Comparison of ENCODE assay signal across 8 mouse cellular contexts in genomic region chr13:85287876-85288573, GRCm38 (mm10). TPM values are rescaled to one million over a fixed set of nuclear protein-coding genes. Genes with fewer than 3 reads are reported as not detected.
DNase-seq lines count a peak whose midpoint lies in the region; ATAC-seq and TF ChIP-seq lines count a peak whose summit lies in the region.

No protein-coding gene starts in this region.

- TF ChIP-seq POLR2A in spleen, adult 2 months (IDR thresholded peaks at IDR 0.05; ENCODE audit: low read depth, low read length) = no peak

- H3K27me3 ChIP-seq in spleen, adult 2 months (ENCODE audit: control insufficient read depth, insufficient read depth, low read length) = no peaks in the 10 kb centered on the region
- no peaks in the 10 kb centered on the region for H3K27me3 ChIP-seq in forebrain, embryonic 14.5 days (replicated peaks; ENCODE audit: control insufficient read depth, insufficient read depth, low read length)
- no peaks in the 10 kb centered on the region for H3K27me3 ChIP-seq in liver, postnatal 0 days (ENCODE audit: insufficient read depth, low read length)
- H3K27me3 ChIP-seq in neural tube, embryonic 13.5 days = no peaks in the 10 kb centered on the region

- no peaks in the 10 kb centered on the region for H3K9me3 ChIP-seq in forebrain, embryonic 14.5 days (replicated peaks; ENCODE audit: control insufficient read depth, low read length)
- H3K9me3 ChIP-seq in liver, postnatal 0 days (ENCODE audit: low read length) = no peaks in the 10 kb centered on the region
- no peaks in the 10 kb centered on the region for H3K9me3 ChIP-seq in neural tube, embryonic 13.5 days

- no peak for TF ChIP-seq CTCF in spleen, adult 2 months (IDR thresholded peaks at IDR 0.05; ENCODE audit: extremely low read depth, insufficient read depth, insufficient read length, insufficient replicate concordance)
- no peak for TF ChIP-seq CTCF in liver, postnatal 0 days (IDR thresholded peaks at IDR 0.05; ENCODE audit: low read depth)

- no peaks in the 10 kb centered on the region for H3K4me1 ChIP-seq in spleen, adult 2 months (ENCODE audit: control insufficient read depth, insufficient read depth, insufficient read length)
- peaks cover 4% of the 10 kb centered on the region for H3K4me1 ChIP-seq in forebrain, embryonic 14.5 days (ENCODE audit: control insufficient read depth, insufficient read depth, low read length)
- H3K4me1 ChIP-seq in liver, postnatal 0 days (ENCODE audit: insufficient read depth) = peaks cover 2% of the 10 kb centered on the region; the same call in 1 of the 2 replicates
- H3K4me1 ChIP-seq in neural tube, embryonic 13.5 days (replicated peaks) = peaks cover 16% of the 10 kb centered on the region

- H3K9ac ChIP-seq in forebrain, embryonic 14.5 days (ENCODE audit: low read length) = peak overlapping the region; percentile 99
- H3K9ac ChIP-seq in liver, postnatal 0 days (replicated peaks) = peak overlapping the region; percentile 95
- peak overlapping the region; percentile 98 for H3K9ac ChIP-seq in neural tube, embryonic 13.5 days

- peak overlapping the region; percentile 69 for H3K4me2 ChIP-seq in forebrain, embryonic 14.5 days (ENCODE audit: low read length)
- peak overlapping the region; percentile 83 for H3K4me2 ChIP-seq in liver, postnatal 0 days (ENCODE audit: low read depth, low read length)
- peak overlapping the region; percentile 85 for H3K4me2 ChIP-seq in neural tube, embryonic 13.5 days

- WGBS in spleen, adult 2 months = 1% methylated on average over 25 of the region's 25 CpGs
- WGBS in forebrain, embryonic 14.5 days = under 1% methylated on average over 25 of the region's 25 CpGs
- WGBS in liver, postnatal 0 days (ENCODE audit: insufficient replicate concordance) = under 1% methylated on average over 25 of the region's 25 CpGs
- under 1% methylated on average over 25 of the region's 25 CpGs for WGBS in neural tube, embryonic 13.5 days

- no peak for ATAC-seq in forebrain, embryonic 14.5 days
- ATAC-seq in liver, postnatal 0 days = no peak
- ATAC-seq in neural tube, embryonic 13.5 days (ENCODE audit: low read depth) = no peak; the same call in 1 of the 2 replicates

- H3K36me3 ChIP-seq in spleen, adult 2 months (ENCODE audit: control insufficient read depth, insufficient read depth, low read length) = no peaks in the 10 kb centered on the region
- H3K36me3 ChIP-seq in forebrain, embryonic 14.5 days (ENCODE audit: control insufficient read depth, insufficient read depth, low read length) = no peaks in the 10 kb centered on the region
- H3K36me3 ChIP-seq in liver, postnatal 0 days (replicated peaks; ENCODE audit: insufficient read depth, low read length) = no peaks in the 10 kb centered on the region
- no peaks in the 10 kb centered on the region for H3K36me3 ChIP-seq in neural tube, embryonic 13.5 days

- no peak for DNase-seq in spleen, adult 2 months (ENCODE audit: low read depth in 1 of 2, low spot score in 2 of 2)
- DNase-seq in spleen, postnatal 10 days (ENCODE audit: low spot score in 2 of 2) = no peak
- peak; percentile 47 for DNase-seq in adrenal gland, postnatal 25 days
- peak; percentile 51 for DNase-seq in forebrain, embryonic 14.5 days (ENCODE audit: low spot score)
- peak; percentile 53 for DNase-seq in induced T-regulatory cell, adult 2 months (ENCODE audit: low read depth)
- DNase-seq in liver, postnatal 0 days = no peak
- DNase-seq in spleen, postnatal 4 days (ENCODE audit: low spot score in 2 of 2) = no peak

- peak overlapping the region; percentile 98 for H3K4me3 ChIP-seq in spleen, adult 2 months (ENCODE audit: extremely low read depth, insufficient read depth, insufficient read length)
- peak overlapping the region; percentile 98 for H3K4me3 ChIP-seq in forebrain, embryonic 14.5 days (ENCODE audit: low read depth, low read length)
- H3K4me3 ChIP-seq in liver, postnatal 0 days (ENCODE audit: low read depth, low read length) = peak overlapping the region; percentile 97
- H3K4me3 ChIP-seq in neural tube, embryonic 13.5 days = peak overlapping the region; percentile 81

- H3K27ac ChIP-seq in spleen, adult 2 months (ENCODE audit: insufficient read depth, low read length) = peak overlapping the region; percentile 89
- H3K27ac ChIP-seq in forebrain, embryonic 14.5 days (ENCODE audit: low read depth, low read length) = peak overlapping the region; percentile 99
- peak overlapping the region; percentile 98 for H3K27ac ChIP-seq in liver, postnatal 0 days (ENCODE audit: low read depth)
- H3K27ac ChIP-seq in neural tube, embryonic 13.5 days (replicated peaks) = peak overlapping the region; percentile 99

- no peak for TF ChIP-seq EP300 in liver, postnatal 0 days (IDR thresholded peaks at IDR 0.05; ENCODE audit: low read depth)

RNA-seq across cellular contexts. Expression of gene Rasa1, which starts 0.9 kb away (rescaled TPM):
- polyA plus RNA-seq in spleen, adult 2 months (2012; rRNA removed) = 4.5 and 5.2 TPM in 2 replicates
- total RNA-seq in adrenal gland, postnatal 25 days (2021) = 52.2 and 60.0 TPM in 2 replicates
- polyA plus RNA-seq in forebrain, embryonic 14.5 days (2014; fragmentation: Nextera tagmentation; extraction: Ambion mirVana) = 77.2 and 77.4 TPM in 2 replicates
- polyA plus RNA-seq in liver, postnatal 0 days (2015; fragmentation: Nextera tagmentation; extraction: Ambion mirVana) = 11.9 and 12.8 TPM in 2 replicates
- 58.7 and 67.1 TPM in 2 replicates for polyA plus RNA-seq in neural tube, embryonic 13.5 days (2015; fragmentation: Nextera tagmentation; extraction: Ambion mirVana)

Comparison
In these comparisons a context has a peak if more than half of its experiments do, and no peak if none do; other contexts are left out.
1. DNase-seq: peak in adrenal gland, postnatal 25 days (single experiment), forebrain, embryonic 14.5 days (single experiment) and induced T-regulatory cell, adult 2 months (single experiment); none in spleen, adult 2 months (0 of 2), spleen, postnatal 10 days (0 of 2), liver, postnatal 0 days (single experiment) and spleen, postnatal 4 days (0 of 2).
2. Peak in every context shown above with its lines, with median percentiles within 50 percentile points of each other: H3K27ac ChIP-seq, H3K4me3 ChIP-seq, H3K4me2 ChIP-seq and H3K9ac ChIP-seq.